Mouse (Mus musculus): ENCODE measurements around the gene 1190002N15Rik.

GRCm38 (mm10) chr9:94568386-94568785, 30.5 kb upstream of the 1190002N15Rik start:
- TF ChIP-seq CTCF (IDR thresholded peaks at IDR 0.05; ENCODE audit: low read depth, low read length) (no peak), POLR2A (IDR thresholded peaks at IDR 0.05; ENCODE audit: extremely low read depth, insufficient read depth, low read length) (no peak)
